Mouse (Mus musculus): ENCODE data around the gene Chac2. TPM values are rescaled to one million over a fixed set of nuclear protein-coding genes. Genes with fewer than 3 reads are reported as not detected.

Gene Chac2
- polyA plus RNA-seq (2012; fragmentation: generic; extraction: Trizol), result 1 to 10 TPM in 1 of 2 experiments, under 1 TPM in 1; 0.95 to 5.2 TPM

GRCm38 (mm10) chr11:30985877-30986624 is at the start of gene Chac2:
TSS of gene Chac2 (minus strand) at chr11:30986350.

GRCm38 (mm10) chr11:30954279-30954725 is 31.8 kb downstream of the Chac2 start, which contains the start of gene Erlec1:
TSS of gene Erlec1 (minus strand) at chr11:30954335.

Other genes with a start within 250 kb of the Chac2 start
- gene Psme4, start 214.6 kb downstream of the Chac2 start, polyA plus RNA-seq (2012; fragmentation: generic; extraction: Trizol), result 1 to 10 TPM in 1 of 2 experiments, under 1 TPM in 1; 0.90 to 8.2 TPM
- gene Gpr75, start 101.0 kb downstream of the Chac2 start, polyA plus RNA-seq (2012; fragmentation: generic; extraction: Trizol), result under 1 TPM in 1 of 2 experiments, not detected in 1; 0.08 TPM
- gene Asb3, start 100.9 kb downstream of the Chac2 start, polyA plus RNA-seq (2012; fragmentation: generic; extraction: Trizol), result 1 to 10 TPM in 1 of 2 experiments, under 1 TPM in 1; 0.91 to 9.5 TPM
- 10 to 100 TPM in 1 of 2 experiments, 1 to 10 TPM in 1; 1.7 to 20.9 TPM for gene Erlec1, start 32.0 kb downstream of the Chac2 start, polyA plus RNA-seq (2012; fragmentation: generic; extraction: Trizol)
- not detected for gene Gm17332, start 196.1 kb upstream of the Chac2 start, polyA plus RNA-seq (2012; fragmentation: generic; extraction: Trizol)

Data from C3H10T1/2 (cell line).